Mouse (Mus musculus) thymus, adult 2 months (tissue): ENCODE measurements at regions not wholly inside any gene's neighbourhood (a gene's known extent, or its start where the extent isn't known, plus 50 kb on each side); places are given as distances from the start of the nearest gene placed in this dataset.

Experiments
- DNase-seq: peaks from one replicate; pipeline ENCODE4 v3.0.0; 2021
- H3K27ac ChIP-seq: fragments of 200-500 bp; 2 replicates; pipeline ENCODE4 v1.5.1; 2012; ENCODE audit warnings: low read length, control low read depth; ENCODE audit not compliant: control insufficient read depth, insufficient read depth
- H3K27me3 ChIP-seq: fragments of 200-500 bp; 2 replicates; pipeline ENCODE4 v1.6.1; 2012; ENCODE audit warnings: mild to moderate bottlenecking, low read length, moderate library complexity, mixed read lengths; ENCODE audit not compliant: control insufficient read depth, insufficient read depth
- H3K36me3 ChIP-seq: fragments of 200-500 bp; 2 replicates; pipeline ENCODE4 v1.6.1; 2012; ENCODE audit warnings: mild to moderate bottlenecking, low read length, moderate library complexity; ENCODE audit not compliant: control insufficient read depth, insufficient read depth
- H3K4me1 ChIP-seq: fragments of 200-500 bp; replicated peaks from 2 replicates; pipeline ENCODE4 v1.6.1; 2012; ENCODE audit warnings: low read length; ENCODE audit not compliant: control insufficient read depth, insufficient read depth
- H3K4me3 ChIP-seq: fragments of 200-500 bp; 2 replicates; pipeline ENCODE4 v1.5.1; 2012; ENCODE audit warnings: mild to moderate bottlenecking, low read length, control low read depth, moderate library complexity; ENCODE audit not compliant: control insufficient read depth, insufficient read depth
- CTCF ChIP-seq: fragments of 200-500 bp; IDR thresholded peaks from 2 replicates; pipeline ENCODE4 v1.5.1; 2012; ENCODE audit warnings: mild to moderate bottlenecking, control low read depth, low read length, moderate library complexity, borderline replicate concordance; ENCODE audit not compliant: control insufficient read depth, poor library complexity, insufficient read depth; ENCODE audit errors: extremely low read depth
- POLR2A ChIP-seq: fragments of 200-500 bp; IDR thresholded peaks from 2 replicates; pipeline ENCODE4 v1.6.1; 2012; ENCODE audit warnings: mild to moderate bottlenecking, low read length, control low read depth, moderate library complexity; ENCODE audit not compliant: control insufficient read depth, poor library complexity, insufficient read depth; ENCODE audit errors: extremely low read depth
- WGBS: fragments of 180-500 bp; shearing (Covaris S2); methylation state at CpG from one replicate; pipeline ENCODE4 v1.1.7; 2018; 5-methylcytosine and 5-hydroxymethylcytosine counted together

GRCm38 (mm10) chr1:80033522-80033921, 172.5 kb upstream of the Serpine2 start:
- Histone ChIP-seq H3K27ac (no peak overlapping the region), H3K27me3 (no peaks in the 10 kb centered on the region), H3K4me1 (no peaks in the 10 kb centered on the region), H3K36me3 (no peaks in the 10 kb centered on the region), H3K4me3 (no peak overlapping the region)
- TF ChIP-seq CTCF (no peak), POLR2A (no peak)
- no peak for DNase-seq
- WGBS = 74% methylated on average over 6 of the region's 6 CpGs

- no peaks in the 10 kb centered on the region for H3K4me1 ChIP-seq
- no peak for TF ChIP-seq POLR2A
- no peak for TF ChIP-seq CTCF
- WGBS = 94% methylated on average over 2 of the region's 2 CpGs
- H3K36me3 ChIP-seq = no peaks in the 10 kb centered on the region
- DNase-seq = no peak
- H3K27ac ChIP-seq = no peak overlapping the region
- no peak overlapping the region for H3K4me3 ChIP-seq
- no peaks in the 10 kb centered on the region for H3K27me3 ChIP-seq
These were observed 172.1 kb upstream of the Serpine2 start for GRCm38 (mm10) chr1:80033121-80033520.

DNA sequence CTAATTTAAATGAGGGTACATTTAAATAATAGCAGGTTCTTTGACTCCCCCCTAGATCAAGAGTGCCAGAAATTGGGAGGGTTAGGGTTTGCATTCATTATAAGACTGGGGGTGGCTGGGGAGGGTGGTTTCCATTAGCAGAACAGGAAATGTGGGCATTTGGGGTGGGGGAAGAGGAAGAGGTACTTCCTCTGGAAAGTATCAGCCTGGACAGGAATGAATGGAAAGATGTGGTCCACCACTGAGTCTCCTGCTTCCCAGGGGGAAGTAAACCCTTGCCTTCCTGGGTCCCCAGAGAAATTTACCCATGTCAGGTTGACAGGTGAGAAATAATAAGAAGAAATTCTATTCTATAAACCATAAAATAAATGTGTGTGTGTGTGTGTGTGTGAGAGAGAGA, 171.5 kb upstream of the Serpine2 start:
- DNase-seq = no peak

GRCm38 (mm10) chr1:80030635-80031034, 169.7 kb upstream of the Serpine2 start:
- no peaks in the 10 kb centered on the region for H3K27me3 ChIP-seq
- WGBS = 86% methylated on average over 1 of the region's 1 CpGs

More for the DNA sequence above, 171.5 kb upstream of the Serpine2 start:
- no peak for TF ChIP-seq POLR2A
- TF ChIP-seq CTCF = no peak
- Histone ChIP-seq H3K27ac (no peak overlapping the region), H3K4me1 (no peaks in the 10 kb centered on the region), H3K27me3 (no peaks in the 10 kb centered on the region), H3K36me3 (no peaks in the 10 kb centered on the region), H3K4me3 (no peak overlapping the region)

GRCm38 (mm10) chr1:80030224-80030623, 169.2 kb upstream of the Serpine2 start:
- TF ChIP-seq CTCF (no peak), POLR2A (no peak)
- H3K27ac ChIP-seq = no peak overlapping the region
- no peaks in the 10 kb centered on the region for H3K36me3 ChIP-seq
- no peaks in the 10 kb centered on the region for H3K27me3 ChIP-seq
- no peaks in the 10 kb centered on the region for H3K4me1 ChIP-seq
- no peak for DNase-seq
- no peak overlapping the region for H3K4me3 ChIP-seq
- whole genome bisulfite sequencing = 81% methylated on average over 3 of the region's 3 CpGs

More at GRCm38 (mm10) chr1:80030635-80031034, 169.7 kb upstream of the Serpine2 start:
- Histone ChIP-seq H3K27ac (no peak overlapping the region), H3K4me1 (no peaks in the 10 kb centered on the region), H3K36me3 (no peaks in the 10 kb centered on the region), H3K4me3 (no peak overlapping the region)
- TF ChIP-seq CTCF = no peak
- TF ChIP-seq POLR2A = no peak
- no peak for DNase-seq

- 96% methylated on average over 4 of the region's 4 CpGs for WGBS
- Histone ChIP-seq H3K36me3 (no peaks in the 10 kb centered on the region), H3K4me3 (no peak overlapping the region), H3K4me1 (no peaks in the 10 kb centered on the region), H3K27ac (no peak overlapping the region), H3K27me3 (no peaks in the 10 kb centered on the region)
- TF ChIP-seq CTCF (no peak), POLR2A (no peak)
- no peak for DNase-seq
These were observed 165.1 kb upstream of the Serpine2 start for GRCm38 (mm10) chr1:80025863-80026616.

DNA sequence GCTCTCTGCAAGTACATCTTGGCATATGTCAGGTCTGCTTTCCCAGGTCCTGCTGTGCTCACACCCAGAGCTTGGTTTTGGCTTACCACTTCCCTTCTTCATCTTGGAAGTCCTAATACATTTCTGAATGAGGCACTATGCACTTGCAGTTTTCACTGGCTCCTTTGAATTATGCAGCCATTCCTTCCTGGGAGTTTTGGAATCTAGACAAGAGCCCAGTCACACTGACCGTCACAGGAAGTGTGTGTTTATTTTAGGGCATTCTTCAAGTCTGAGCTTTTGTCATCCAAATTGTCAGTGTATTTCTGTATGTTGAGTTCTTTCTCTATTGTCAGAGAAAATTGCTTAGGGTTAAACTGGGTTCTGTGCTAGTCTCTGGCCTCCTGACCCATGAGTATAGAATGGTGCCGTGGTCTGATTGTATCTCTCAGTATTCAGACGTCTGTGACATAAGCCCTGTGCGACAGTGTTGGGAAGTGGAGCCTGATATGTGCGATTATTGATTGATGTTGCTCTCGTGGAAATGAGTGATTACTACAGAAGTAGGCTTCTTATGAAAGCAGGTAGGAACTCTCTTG, 162.6 kb upstream of the Serpine2 start:
- Histone ChIP-seq H3K27ac (no peak overlapping the region), H3K36me3 (no peaks in the 10 kb centered on the region), H3K4me1 (no peaks in the 10 kb centered on the region), H3K4me3 (no peak overlapping the region), H3K27me3 (no peaks in the 10 kb centered on the region)
- DNase-seq = no peak
- WGBS = 96% methylated on average over 6 of the region's 6 CpGs
- no peak for TF ChIP-seq POLR2A
- no peak for TF ChIP-seq CTCF
